Mouse (Mus musculus) telencephalon, adult 2 months (tissue): Measurements from ENCODE around the gene Gm28308.

Source experiments
- DNase-seq: peaks from one replicate; pipeline ENCODE4 v3.0.0-alpha.2; 2011; ENCODE audit warnings: low read depth, low spot score

Gm28308 gene

DNA sequence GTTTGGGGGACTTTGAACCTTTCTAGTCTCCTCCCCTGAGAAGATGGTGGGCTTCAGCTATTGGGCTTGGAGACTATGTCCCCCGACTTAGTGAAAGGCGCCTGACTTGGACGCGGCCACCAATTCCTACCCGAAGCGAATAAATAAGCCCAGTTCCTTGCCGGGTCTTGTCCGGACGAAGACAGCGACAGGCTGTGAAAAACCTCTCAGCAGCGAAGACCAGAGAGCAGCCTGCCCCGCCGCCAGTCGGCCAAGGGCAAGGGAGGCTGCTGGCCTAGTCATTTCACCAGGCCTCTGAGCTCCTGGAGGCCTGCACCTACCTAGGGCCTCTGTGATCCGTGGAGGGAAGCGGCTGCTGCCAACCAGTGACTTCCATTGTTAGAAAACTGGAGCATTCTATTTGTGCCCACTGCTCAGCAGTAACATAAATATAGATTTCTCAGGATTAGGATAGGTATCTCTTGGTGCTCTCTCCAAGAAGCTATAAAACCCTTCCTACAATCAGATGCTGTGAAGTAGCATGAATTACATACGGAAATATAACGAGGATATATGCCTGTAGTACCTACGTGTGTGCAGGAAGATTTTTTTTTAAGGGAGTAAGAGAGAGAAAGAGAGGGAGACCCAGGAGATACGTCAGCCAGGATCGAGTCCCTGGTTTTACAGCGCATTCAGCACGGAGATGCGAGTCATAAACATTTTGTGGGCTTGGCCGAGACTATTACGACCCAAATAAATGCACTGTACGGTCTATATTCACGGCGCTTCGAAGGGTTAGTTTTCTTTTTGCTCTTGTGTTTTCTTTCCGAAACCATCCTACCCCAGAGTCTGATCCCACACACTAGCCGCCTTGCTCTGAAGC lies 7.1 kb upstream of the Gm28308 start:
- DNase-seq = no peak

DNA sequence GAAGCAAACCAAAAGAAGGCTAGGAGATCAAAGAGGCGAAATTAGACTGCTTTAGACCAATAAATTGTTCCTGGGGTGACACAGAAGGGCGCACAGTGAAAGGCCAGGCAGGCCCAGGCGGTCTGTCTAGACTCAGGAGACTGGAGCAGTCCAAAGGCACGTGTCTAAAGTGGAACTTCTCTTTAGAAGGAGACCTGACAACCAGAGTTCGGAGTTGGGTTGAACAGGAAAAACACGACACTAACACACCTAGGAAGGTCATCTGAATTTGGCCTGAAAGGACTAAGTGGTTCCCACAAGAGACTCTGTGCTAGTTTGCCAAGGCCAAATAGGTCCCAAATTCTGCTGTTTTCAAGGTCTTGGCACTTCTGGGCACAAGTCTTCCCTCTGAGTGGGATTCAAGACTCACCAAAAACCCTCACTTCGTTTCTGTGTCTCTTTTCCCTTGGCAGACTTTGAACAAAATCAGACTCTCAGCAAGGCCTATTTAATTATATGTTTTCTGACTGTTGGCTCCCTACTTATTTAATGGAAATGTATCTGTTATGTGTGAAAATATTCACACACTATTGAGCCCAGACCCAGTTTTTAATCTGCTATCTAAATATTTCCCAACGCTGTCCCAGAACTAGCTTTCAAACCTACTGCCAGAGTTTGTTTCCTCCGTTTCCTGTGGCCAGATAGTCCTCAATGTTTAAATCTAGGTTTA lies 6.2 kb upstream of the Gm28308 start:
- DNase-seq = no peak

DNA sequence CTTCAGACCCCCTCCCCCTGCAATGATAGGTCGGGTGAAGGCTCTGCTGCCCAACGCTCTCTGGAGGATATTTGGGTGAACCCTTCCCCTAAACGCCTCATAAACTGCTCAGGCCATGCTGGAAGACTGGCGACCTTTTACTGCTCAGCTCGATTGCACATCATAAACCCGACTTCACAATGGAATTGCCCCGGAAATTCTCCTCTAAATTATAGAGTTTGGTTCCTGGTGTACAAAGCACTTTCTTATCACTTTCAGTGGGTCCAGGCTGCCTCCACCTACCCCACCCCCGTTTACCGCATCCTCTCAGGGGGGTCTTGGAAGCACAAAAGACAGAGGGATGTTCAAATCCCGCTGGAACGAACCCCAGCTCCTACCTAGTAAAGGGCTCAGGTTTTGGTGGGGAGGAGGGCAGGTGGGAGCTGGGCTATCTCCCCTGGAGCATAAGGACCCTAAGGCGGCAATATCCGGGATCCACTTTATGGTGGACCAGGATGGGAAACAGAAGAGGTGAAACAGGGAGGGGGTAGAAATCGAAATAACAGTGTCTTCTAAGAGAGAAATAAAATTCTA lies 5.6 kb upstream of the Gm28308 start:
- no peak for DNase-seq

DNA sequence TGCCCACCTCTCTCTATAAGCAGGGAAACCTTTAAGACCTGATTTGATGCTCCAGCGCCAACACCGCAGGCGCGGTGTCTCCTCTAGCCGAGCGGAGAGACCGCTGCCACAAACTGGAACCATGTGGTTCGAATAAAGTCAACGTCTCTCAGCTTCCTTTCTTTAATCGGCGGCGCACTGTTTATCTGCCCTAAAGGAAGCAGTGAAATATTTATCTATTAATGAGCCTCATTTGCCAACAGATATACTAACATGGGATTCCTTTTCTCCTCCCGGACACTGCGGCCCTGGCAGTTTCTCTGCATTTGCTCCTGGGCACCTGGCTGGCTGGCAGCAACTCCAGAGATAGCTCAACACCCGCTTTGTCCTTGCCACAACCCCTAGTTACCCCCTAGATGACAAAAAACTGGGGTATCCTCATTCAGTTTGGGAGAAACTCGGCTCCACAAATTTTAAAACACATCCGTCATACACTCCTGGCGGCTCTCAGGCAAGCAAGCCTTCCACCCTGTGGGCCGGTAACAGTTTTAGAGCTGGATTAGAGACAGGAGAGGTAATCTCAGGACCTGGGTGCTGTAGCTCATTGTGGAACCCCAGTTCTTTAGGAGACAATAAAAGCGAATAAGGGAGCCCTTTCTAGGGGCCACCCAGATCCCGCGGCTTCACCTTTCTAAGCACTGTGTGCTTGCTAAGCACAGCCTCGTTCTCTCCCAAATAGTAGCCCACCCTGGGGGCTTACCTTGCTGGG lies 4.9 kb upstream of the Gm28308 start:
- no peak for DNase-seq

DNA sequence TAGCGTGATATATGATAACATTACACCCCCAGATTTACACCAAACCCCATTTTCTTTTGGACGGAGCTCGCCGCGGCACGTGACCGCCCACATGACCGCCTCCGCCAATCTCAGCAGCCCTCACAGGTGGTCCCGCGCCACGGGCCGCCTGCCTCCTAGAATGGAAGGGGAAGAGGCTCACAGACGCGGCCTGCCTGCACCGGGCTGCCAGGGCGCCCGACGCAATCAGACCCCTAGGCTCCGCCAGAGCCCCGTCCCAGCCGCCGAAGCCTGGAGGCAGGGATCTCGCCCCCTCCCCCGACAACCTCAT lies 4.3 kb upstream of the Gm28308 start:
- no peak for DNase-seq

DNA sequence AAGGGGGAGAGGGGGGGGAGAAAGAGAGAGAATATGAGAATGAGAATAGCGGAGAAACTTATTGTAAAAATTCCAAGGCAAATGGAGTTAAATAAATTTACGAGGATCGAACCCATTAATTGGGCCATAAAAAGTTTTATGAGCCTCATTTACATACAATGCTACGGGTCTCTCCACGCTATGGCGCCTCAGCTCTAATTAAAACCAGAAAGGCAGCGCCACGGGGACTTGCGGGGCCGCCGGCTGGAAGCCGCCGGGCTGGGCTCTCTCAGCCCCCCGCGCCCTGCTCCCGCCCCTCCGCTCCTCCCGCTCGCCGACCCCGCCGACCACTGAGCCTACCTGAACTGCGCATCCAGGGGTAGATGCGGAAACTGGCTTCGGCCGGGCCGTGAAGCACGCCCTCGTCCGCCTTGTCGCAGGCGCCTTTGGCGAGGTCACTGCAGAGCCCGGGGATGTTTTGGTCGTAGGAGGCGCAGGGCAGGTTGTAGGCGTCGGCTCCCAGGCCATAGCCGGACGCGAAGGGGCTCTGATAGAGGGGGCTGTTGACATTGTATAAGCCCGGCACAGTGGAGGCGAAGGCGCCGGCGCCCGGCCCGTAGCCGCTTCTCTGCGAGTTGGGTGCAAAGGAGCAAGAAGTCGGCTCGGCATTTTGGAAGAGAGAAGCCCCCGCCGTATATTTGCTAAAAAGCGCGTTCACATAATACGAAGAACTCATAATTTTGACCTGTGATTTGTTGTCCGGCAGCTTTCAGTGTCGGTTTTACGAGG lies 3.7 kb upstream of the Gm28308 start:
- no peak for DNase-seq

DNA sequence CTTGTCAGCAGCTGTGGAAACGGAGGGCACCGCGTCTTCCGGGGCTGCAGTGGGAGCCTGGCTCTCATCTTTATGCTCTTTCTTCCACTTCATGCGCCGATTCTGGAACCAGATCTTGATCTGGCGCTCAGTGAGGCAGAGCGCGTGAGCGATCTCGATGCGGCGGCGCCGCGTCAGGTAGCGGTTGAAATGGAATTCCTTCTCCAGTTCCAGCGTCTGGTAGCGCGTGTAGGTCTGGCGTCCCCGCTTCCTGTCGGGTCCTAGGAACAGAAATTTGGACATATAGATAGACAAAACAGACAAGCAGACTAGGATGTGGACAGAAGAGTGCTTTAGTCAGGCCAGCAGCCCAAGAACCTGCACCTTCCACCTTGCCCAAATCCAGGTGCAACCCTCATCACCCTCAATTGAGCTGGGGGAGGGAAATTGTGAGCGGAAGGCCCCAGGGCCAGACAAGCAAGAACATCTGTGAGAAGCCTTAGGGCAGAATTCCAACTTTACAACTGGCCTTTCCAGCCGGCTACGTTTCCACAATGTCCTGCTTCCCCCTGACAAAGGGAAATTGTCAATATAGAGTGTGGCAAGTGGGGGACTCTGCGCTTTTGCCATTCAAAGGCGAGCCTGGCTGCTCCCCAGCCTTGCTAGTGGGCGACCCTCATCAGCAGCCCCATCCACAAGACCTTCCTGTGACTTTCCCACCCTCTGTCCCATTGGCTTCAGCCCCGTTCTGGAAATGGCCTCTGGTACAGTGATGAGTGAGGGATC lies 2.8 kb upstream of the Gm28308 start:
- DNase-seq = no peak

DNA sequence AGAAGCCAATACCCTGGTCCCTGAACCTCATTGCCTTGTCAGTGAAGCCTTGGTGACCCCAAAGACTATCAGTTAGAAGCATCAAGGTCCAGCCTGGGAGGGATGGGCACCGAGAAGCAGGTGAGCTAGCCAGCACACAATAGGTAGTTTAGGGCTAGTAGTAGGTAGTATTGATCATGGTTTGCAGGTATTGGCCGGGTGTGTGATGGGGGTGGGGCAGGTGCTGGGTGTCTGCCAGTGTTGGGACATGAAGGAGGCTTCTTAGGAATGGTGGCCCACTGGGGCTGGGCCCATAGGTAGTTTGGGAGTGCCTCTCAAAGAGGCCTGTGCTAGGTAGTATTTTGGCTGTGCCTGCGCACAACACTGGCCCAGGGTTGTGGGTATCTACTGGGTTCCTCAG lies 1.9 kb upstream of the Gm28308 start:
- DNase-seq = no peak

DNA sequence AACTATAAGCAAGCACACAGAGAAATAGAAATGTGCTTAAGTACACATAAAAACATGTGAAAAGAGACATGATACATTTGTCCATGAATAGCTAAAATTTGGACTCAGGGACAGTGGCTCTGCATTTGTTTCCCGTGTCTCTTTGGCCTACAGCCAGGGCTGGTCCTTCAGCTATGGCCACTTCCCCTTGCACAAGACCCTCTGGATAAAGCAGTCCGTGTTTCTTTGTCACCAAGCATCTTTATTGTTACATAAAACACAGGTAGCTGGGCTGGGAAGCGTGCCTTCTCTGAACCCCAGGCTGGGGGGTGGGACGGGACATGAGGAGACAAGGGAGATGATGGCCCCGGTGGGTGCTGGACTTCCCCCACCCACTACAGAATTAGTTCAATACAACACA lies 1.1 kb upstream of the Gm28308 start:
- DNase-seq = no peak

DNA sequence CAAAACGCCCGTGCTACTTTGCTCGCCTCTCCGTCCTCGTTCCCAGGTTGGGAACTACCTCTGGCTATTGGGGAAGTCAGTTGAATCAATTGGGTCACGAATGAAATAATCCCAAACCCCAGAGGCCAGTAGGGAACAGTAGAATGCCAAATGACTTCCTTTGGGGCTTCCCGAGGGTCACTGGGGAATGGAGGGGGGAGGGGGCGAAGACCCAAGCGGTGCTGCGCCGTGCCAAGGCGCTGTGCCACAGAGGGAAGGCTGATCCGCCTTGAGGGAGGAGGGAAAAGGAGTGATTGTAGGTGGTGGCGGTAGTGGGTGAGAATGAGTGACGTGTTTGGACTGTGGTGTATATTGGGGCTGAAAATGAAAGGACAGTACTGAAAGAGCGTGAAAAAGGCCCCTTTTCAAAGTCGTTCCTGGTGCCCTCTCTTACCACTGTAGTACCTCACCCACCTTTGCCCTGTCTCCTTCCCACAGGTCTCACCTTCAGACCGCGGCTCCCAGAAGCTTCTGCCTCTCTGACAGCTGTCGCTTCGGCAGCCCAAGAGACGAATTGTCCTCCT lies 502 bp downstream of the Gm28308 start:
- no peak for DNase-seq

DNA sequence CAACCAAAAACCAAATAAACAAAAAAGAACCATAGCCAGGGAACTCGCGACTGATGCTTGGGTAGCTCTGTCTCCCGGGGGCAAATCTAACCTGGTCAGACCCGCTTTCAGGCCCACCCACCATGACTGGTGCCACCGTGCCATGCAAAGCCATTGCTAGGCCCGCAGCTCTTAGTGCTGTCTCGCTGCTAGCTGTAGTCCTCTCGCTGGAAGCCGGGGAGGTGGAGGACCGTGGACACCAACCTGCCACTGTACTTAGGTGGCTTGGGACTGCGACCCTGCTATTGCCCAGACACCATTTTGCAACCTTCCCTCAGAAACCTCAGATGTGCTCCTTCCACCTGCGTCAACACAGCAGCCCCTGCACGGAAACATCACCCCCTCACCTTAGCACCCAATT lies 1.2 kb downstream of the Gm28308 start:
- DNase-seq = no peak

DNA sequence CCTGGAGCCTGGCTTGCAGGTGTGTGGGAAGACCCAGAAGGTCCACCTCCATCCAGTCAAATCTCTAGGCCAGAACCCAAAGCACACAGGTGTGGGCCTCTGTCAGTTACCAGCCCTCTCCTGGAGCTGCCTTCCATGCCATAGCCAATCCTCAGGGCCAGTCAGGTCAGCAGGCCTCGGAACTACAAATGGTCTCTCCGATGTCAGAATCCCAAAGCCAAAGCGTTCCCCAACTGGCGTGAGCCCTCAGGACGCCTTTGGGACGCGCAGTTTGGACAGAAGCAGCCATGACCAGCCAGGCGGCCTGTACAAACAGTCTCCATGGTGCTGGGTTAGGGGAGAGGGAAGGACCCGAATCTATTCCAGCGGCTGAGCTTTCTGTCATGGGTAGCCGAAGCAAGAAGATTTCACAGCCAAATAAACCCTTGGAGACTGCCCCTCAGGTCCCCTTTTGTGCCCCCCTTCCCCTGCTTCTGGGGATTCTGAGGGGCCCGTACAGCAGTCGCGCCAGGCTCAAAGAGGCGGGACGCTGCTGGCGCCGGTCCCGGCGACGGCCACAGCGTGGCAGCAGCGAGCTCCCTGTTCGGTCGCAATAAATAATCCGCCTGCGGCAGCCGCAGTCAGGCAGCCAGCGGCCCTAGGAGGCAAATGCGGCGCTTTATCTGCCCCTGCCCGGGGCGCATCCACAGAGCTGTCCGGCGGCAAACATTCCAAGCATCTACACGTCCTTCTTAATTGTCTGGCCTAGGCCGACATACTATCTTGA lies 1.8 kb downstream of the Gm28308 start:
- no peak for DNase-seq

DNA sequence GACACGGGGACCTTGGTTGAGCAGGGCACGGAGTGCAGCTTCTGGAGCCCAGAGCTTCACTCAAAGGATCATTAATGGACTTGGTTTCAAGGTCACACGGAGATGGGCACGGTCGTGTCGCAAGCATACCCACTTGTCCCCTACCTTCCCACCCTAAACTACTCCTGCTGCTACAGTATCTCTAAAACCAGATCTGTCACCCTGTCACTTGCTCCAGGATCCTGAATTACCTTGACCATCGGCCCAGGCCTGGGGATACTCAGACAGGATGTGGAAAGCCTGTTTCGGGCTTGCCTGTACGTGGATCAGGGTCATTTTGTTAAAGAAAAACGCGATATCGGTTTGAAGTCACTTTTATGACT lies 3.5 kb downstream of the Gm28308 start:
- DNase-seq = no peak

DNA sequence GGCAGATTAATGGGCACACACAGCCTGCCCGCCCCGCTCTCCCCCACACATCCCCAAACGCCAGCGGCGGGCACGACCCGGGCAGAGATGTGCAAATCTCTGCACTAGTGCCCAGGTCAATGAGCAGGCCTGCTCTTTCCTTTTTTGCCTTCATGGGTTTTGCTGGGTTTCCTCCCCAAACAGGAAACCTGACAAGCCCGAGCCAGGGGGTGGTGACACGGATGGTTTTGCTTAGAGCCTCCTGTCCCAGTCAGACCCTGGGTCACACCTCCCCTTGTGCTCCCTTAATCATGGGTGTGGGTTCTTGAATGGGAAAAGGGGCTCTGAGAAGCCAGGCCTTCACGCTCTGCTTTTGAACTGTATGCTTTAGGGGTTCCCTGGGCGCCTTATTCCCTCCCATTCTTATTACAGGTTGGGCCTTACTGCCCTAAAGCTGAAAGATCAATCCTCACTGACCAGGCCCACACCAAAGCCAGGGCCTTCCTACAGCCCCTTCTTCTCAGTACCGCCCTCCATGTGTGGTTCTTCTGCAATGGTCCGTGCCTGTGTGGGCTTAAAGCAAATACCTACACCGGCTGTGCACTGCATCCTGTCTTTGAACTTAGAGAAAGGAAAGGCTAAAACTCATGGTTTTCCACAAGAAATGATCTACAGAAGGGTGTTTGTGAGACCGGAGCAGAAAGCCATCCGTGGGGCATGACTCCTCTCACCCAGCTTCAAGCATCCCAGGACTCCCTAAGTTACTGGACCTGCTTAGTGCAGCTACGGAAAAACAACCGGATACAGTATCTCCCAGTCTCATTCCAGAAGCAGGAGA lies 4.1 kb downstream of the Gm28308 start:
- no peak for DNase-seq

DNA sequence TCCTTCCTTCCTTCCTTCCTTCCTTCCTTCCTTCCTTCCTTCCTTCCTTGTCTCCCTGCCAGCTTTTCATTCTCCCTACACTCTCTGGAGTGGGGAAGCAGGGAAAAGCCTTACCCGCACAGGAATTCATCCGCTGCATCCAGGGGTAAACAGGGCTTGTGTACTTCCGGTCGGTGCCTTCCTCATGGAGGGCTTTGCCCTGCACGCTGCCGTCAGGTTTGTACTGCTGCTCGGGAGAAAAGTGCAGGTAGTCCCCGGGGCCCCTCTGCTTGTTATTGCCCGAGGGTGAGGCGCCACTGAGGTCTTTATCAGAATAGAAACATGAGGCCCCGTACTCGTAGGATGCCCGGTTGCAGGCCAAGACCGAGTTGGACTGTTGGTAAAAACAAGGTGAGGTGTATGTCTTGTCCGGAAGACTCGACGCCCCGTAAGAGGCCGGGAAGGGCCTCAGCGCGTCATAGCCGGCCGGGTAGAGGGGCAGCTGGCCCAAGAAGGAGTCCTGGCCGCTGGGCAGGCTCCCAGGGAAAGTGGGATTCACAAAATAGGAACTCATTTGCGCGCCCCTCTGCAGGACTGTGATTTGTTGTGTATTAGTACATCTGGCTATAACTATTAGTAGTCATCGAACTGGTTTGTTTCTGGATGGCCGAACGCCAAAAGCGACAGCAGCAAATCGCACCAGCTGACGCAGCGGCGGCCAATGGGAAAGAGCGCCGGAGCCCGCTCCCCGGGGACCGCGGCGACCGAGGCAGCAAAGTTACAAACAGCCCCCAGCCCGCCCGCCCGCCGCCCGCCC lies 4.9 kb downstream of the Gm28308 start, which contains the start of gene Hoxa6:
Gene Hoxa6 (minus strand): TSS at position 651 of the 796 bp plus-strand sequence.
- DNase-seq = no peak

DNA sequence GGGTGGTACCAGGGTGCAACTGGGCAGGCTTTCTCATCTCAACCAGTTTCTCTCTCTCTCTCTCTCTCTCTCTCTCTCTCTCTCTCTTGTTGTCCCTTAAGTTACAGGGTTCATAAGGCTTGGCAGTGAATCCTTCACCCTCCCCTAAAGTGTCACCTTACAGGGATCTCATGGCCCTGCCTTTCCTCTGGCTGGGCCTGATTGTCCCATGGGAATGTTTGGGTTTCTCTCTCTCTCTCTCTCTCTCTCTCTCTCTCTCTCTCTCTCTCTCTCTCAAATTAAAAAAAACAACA lies 5.5 kb downstream of the Gm28308 start:
- no peak for DNase-seq

DNA sequence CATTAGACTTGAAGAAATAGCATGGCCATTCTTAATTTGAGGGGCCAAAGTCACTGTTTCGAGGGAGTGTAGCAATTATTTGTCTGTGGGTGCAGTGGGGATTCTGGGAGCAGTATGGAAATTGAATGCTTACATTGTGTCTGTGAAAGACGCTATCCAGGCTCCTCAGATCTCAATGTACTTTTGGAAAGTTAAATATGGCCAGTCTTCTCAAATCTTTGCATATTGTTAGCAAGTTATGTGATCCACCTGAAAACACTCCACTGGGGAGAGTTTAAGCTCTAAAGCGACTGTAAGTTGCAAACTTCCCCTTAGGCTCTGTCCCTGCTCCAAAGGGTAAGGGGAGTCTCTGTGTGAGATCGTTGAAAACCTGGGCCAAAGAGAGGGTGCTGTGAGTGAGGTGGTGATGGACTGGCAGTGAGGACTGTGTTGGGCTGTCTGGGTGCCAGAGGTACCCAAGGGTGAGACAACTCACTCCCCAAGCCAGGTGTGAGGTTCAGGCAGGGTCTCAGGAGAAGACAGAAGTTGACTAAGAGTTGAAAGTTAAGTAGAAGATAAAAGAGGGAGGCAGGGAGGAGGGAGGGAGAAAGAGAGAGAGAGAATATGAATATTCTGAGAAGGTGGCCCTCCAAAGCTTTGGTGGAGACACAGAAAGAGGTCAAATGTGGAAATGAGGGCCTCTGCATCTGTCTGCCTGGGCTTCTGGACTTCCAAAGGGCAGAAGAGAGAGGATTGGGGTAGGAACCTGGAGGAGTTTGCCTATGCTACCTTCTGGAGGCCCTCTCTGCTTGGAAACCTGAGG lies 6.1 kb downstream of the Gm28308 start:
- DNase-seq = no peak
